Mouse (Mus musculus) intestine, postnatal 0 days (tissue): Measurements from ENCODE around the gene Znrf1. TPM values are rescaled to one million over a fixed set of nuclear protein-coding genes. Genes with fewer than 3 reads are reported as not detected.

Experiments
- ATAC-seq: fragments of 200-750 bp; cut with Nextera tagmentation; 2 replicates; pipeline ENCODE4 v1.8.0; 2017; ENCODE audit warnings: mild to moderate bottlenecking, moderate TSS enrichment, moderate library complexity
- H3K27ac ChIP-seq: fragments of 300-500 bp; sonication (generic); 2 replicates; pipeline ENCODE4 v1.5.1; 2014; ENCODE audit warnings: mild to moderate bottlenecking, low read depth, low read length, moderate library complexity
- H3K27me3 ChIP-seq: fragments of 300-500 bp; sonication (generic); replicated peaks from 2 replicates; pipeline ENCODE4 v1.6.1; 2014; ENCODE audit warnings: low read length, mixed read lengths; ENCODE audit not compliant: control insufficient read depth, insufficient read depth
- H3K36me3 ChIP-seq: fragments of 300-500 bp; sonication (generic); 2 replicates; pipeline ENCODE4 v1.6.1; 2014; ENCODE audit warnings: mild to moderate bottlenecking, moderate library complexity; ENCODE audit not compliant: control insufficient read depth, insufficient read depth
- H3K4me1 ChIP-seq: fragments of 300-500 bp; sonication (generic); replicated peaks from 2 replicates; pipeline ENCODE4 v1.6.1; 2014; ENCODE audit warnings: antibody characterized with exemption, low read length, mixed read lengths; ENCODE audit not compliant: control insufficient read depth, insufficient read depth
- H3K4me2 ChIP-seq: fragments of 300-500 bp; sonication (generic); replicated peaks from 2 replicates; pipeline ENCODE4 v1.6.1; 2014; ENCODE audit warnings: low read depth, mild to moderate bottlenecking, moderate library complexity
- H3K4me3 ChIP-seq: fragments of 300-500 bp; sonication (generic); 2 replicates; pipeline ENCODE4 v1.5.1; 2014; ENCODE audit warnings: low read depth, low read length
- H3K9ac ChIP-seq: fragments of 300-500 bp; sonication (generic); 2 replicates; pipeline ENCODE4 v1.6.1; 2014; ENCODE audit warnings: mild to moderate bottlenecking, low read depth, low read length
- H3K9me3 ChIP-seq: fragments of 300-500 bp; sonication (generic); 2 replicates; pipeline ENCODE4 v1.6.1; 2016; ENCODE audit warnings: mixed run types; ENCODE audit not compliant: control insufficient read depth
- CTCF ChIP-seq: sonication (generic); IDR thresholded peaks from 2 replicates; pipeline ENCODE4 v1.5.1; 2016; ENCODE audit warnings: low read depth, mild to moderate bottlenecking, control low read depth, antibody characterized with exemption, moderate library complexity
- WGBS: fragments of 180-500 bp; shearing (Covaris S2); extraction: QIAGEN DNeasy Blood & Tissue Kit; methylation state at CpG from one replicate; pipeline ENCODE4 v1.1.7; 2014; 5-methylcytosine and 5-hydroxymethylcytosine counted together
- polyA plus RNA-seq: library from polyadenylated mRNA; unstranded; fragments of >200 nt; fragmentation: Nextera tagmentation; extraction: Ambion mirVana; gene quantifications from 2 replicates; pipeline ENCODE4 v1.2.1, GENCODE M21; 2015

Gene Znrf1
- polyA plus RNA-seq, 1 experiment from 2014 or later: 11.7 TPM

DNA sequence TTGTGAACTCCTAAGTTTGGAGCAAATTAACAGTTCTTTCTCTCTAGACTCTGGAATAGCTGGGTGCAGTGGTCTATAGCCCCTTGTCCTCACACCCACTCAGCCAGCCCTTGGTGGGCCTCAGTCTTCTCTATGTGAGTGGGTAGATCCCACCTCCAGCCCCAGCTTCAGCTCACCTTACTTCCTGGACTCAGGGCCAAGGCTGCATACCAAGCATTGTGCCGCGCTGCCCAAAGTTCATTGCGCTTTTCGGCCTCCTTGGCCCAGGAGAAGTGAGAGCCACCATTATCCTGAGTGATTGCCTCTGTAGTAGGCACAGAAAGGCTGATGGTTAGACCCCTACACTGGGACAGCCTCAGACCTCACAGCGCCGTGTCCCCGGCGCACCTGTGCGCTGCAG, 92.0 kb downstream of the Znrf1 start:
- 0 out of 2 replicates have a peak, but pooled peaks cover 4% of the 10 kb centered on the region for H3K36me3 ChIP-seq
- H3K4me1 ChIP-seq: no peaks in the 10 kb centered on the region
- no peak overlapping the region for H3K4me3 ChIP-seq
- ATAC-seq: no peak
- no peaks in the 10 kb centered on the region for H3K9me3 ChIP-seq
- no peaks in the 10 kb centered on the region for H3K27me3 ChIP-seq
- WGBS: 96% methylated on average over 9 of the region's 9 CpGs
- TF ChIP-seq CTCF: no peak
- no peak overlapping the region for H3K4me2 ChIP-seq
- H3K27ac ChIP-seq: no peak overlapping the region
- no peak overlapping the region for H3K9ac ChIP-seq

DNA sequence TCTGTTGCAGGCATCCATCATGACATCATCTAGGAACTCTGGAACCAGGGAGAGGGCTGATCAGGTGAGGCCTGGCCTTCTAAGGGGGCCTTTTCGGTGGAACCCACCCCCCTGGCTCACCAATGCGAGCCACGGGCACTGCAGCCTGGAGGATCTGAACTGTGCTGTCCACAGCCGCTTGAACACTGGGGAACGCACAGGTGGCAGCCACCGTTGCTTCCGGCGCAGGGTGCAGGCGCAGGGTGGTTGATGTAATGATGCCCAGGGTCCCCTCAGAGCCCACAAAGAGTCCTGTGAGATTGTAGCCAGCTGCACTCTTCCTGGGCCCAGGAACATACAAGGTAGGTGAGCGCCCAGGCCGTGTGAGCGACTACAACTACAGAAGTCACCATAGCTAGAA, 92.5 kb downstream of the Znrf1 start:
- Histone ChIP-seq H3K4me2 (no peak overlapping the region), H3K27ac (no peak overlapping the region), H3K9me3 (no peaks in the 10 kb centered on the region), H3K9ac (no peak overlapping the region), H3K36me3 (0 out of 2 replicates have a peak, but pooled peaks cover 4% of the 10 kb centered on the region), H3K4me3 (no peak overlapping the region), H3K4me1 (no peaks in the 10 kb centered on the region), H3K27me3 (no peaks in the 10 kb centered on the region)
- WGBS: 90% methylated on average over 12 of the region's 12 CpGs
- no peak for ATAC-seq
- no peak for TF ChIP-seq CTCF

DNA sequence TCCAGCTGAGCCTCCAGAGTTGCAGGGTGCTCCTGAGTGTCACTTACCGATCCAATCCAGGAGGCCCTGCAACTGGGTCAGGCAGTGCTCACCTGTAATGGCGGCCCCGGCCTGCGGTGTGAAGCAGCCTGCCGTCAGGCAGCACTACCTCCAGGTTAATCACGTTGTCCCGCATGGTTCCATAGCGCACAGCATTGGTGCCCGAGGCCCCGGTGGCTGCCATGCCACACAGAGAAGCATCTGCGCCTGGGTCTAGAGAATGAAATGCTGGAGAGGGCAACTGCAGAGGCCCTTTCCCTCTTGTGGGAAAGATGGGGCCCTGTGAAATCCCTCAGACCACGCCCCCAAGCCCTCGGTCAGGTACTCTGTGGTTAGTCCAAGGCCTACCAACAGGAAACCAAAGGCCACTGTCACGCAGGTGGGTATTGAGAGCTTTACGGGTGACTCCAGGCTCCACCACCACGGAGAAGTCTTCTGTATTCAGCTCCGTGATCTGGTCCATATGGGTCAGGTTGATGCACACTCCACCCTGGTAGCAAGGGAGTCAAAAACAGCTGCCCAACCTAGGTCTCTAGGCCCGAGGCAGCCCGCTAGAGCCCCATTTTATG, 93.1 kb downstream of the Znrf1 start:
- no peak for ATAC-seq
- no peaks in the 10 kb centered on the region for H3K27me3 ChIP-seq
- WGBS: 78% methylated on average over 19 of the region's 19 CpGs
- 0 out of 2 replicates have a peak, but pooled peaks cover 4% of the 10 kb centered on the region for H3K36me3 ChIP-seq
- no peak for TF ChIP-seq CTCF
- H3K4me3 ChIP-seq: no peak overlapping the region
- no peak overlapping the region for H3K27ac ChIP-seq
- H3K4me1 ChIP-seq: no peaks in the 10 kb centered on the region
- no peaks in the 10 kb centered on the region for H3K9me3 ChIP-seq
- no peak overlapping the region for H3K9ac ChIP-seq
- H3K4me2 ChIP-seq: no peak overlapping the region

DNA sequence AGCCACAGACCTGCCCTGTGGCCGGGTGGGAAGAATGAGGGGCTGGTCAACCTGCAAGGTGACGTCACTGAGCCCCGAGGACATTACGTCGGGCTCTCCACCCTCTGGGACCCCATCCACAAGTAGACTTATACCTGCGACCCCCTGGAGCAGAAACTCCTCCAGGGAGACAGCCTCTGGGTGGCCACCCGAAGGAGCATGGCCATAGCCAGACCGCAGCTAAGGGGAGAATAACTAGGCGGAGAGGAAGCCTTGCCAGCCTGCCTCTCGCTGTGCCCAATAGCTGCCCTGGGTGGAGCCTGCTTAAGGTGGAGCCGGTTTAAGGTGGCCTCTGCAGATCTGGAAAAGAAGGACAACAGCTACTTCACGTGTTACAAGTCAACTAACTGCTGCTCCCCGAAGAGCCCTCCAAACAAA, 94.2 kb downstream of the Znrf1 start, which contains the start of gene Ldhd:
Gene Ldhd (minus strand): TSS at position 270 of the 417 bp plus-strand sequence.
- peak; percentile 68 for ATAC-seq
- H3K36me3 ChIP-seq: 0 out of 2 replicates have a peak, but pooled peaks cover 4% of the 10 kb centered on the region
- no peak within 1 kb of the TSS for H3K27ac ChIP-seq
- no peak within 1 kb of the TSS for H3K9ac ChIP-seq
- no peaks in the 10 kb centered on the region for H3K9me3 ChIP-seq
- no peak for TF ChIP-seq CTCF
- H3K27me3 ChIP-seq: no peaks in the 10 kb centered on the region
- peak within 1 kb of the TSS; percentile 39 for H3K4me3 ChIP-seq
- no peaks in the 10 kb centered on the region for H3K4me1 ChIP-seq
- 20% methylated on average over 13 of the region's 13 CpGs for WGBS
- peak within 1 kb of the TSS; percentile 66 for H3K4me2 ChIP-seq

DNA sequence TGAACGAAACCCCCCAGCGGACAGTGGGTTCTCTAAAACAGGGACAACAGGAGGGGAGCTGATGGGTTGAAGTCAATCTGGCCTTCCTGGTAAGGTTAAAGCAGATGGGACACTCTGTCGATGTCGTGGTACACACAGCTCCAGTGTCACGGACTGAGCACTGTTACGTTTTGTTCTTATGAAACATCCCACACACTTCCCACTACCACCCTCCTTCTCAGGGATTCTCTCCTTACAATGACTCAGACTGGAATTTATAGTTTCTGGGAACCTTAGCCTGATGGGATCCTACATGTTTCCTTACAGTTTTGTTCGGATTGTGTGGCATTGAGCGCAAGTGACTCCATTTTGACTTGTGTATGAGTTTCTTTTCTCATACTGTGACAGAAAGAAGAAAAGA, 95.7 kb downstream of the Znrf1 start:
- H3K27ac ChIP-seq: no peak overlapping the region
- no peak overlapping the region for H3K4me3 ChIP-seq
- no peaks in the 10 kb centered on the region for H3K9me3 ChIP-seq
- 0 out of 2 replicates have a peak, but pooled peaks cover 4% of the 10 kb centered on the region for H3K36me3 ChIP-seq
- H3K27me3 ChIP-seq: no peaks in the 10 kb centered on the region
- H3K9ac ChIP-seq: no peak overlapping the region
- ATAC-seq: no peak
- H3K4me1 ChIP-seq: no peaks in the 10 kb centered on the region
- TF ChIP-seq CTCF: no peak
- no peak overlapping the region for H3K4me2 ChIP-seq
- 94% methylated on average over 8 of the region's 8 CpGs for WGBS

DNA sequence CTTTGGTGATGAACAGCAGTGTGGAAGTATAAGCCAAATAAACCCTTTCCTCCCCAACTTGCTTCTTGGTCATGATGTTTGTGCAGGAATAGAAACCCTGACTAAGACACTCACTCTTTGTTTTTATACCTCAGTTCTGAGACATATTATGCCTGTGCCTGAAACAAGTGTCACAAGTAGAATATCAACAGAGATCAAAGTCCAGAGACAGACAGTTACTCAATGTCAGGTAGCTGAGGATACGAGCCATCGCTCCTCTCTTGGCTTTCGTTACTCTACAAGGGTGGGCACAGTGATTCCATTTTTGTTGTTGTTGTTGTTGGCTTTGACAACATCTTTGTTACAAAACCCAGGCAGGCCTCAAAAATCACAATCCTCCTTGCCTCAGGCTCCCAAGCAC, 97.1 kb downstream of the Znrf1 start:
- H3K4me2 ChIP-seq: no peak overlapping the region
- H3K36me3 ChIP-seq: no peaks in the 10 kb centered on the region
- H3K27ac ChIP-seq: no peak overlapping the region
- H3K4me3 ChIP-seq: no peak overlapping the region
- no peak for TF ChIP-seq CTCF
- H3K4me1 ChIP-seq: no peaks in the 10 kb centered on the region
- H3K27me3 ChIP-seq: no peaks in the 10 kb centered on the region
- ATAC-seq: no peak
- H3K9ac ChIP-seq: no peak overlapping the region
- H3K9me3 ChIP-seq: no peaks in the 10 kb centered on the region
- 55% methylated on average over 3 of the region's 3 CpGs for WGBS

DNA sequence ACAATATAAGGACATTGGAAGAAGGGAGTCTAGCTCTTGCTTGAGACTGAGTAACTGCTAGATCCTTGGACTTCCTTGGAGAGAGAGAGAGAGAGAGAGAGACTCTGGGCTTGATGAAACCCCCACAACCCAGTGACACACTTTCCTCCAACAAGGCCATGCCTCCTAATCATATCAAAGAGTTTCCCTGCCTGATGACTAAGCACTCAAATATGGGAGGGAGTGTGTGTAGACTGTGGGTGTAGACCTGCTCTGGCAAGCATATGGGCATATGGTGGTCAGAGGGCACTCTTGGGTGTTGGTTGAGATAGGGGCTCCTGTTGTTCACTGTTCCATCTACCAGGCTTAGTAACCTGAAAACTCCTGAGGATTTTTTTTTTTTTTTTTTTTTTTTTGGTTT, 102.2 kb downstream of the Znrf1 start:
- no peak for TF ChIP-seq CTCF
- Histone ChIP-seq H3K27ac (no peak overlapping the region), H3K9ac (no peak overlapping the region), H3K4me1 (no peaks in the 10 kb centered on the region), H3K9me3 (no peaks in the 10 kb centered on the region), H3K4me3 (no peak overlapping the region), H3K27me3 (no peaks in the 10 kb centered on the region), H3K4me2 (no peak overlapping the region), H3K36me3 (no peaks in the 10 kb centered on the region)
- ATAC-seq: no peak
